Mouse (Mus musculus) skeletal muscle tissue, adult 2 months (tissue): ENCODE data around the gene Ikzf3.

Experiments used
- DNase-seq: peaks from one replicate; pipeline ENCODE4 v3.0.0-alpha.2; 2012; ENCODE audit warnings: low read depth, low spot score

The Ikzf3 gene

GRCm38 (mm10) chr11:98446562-98447474, 99.0 kb downstream of the Ikzf3 start:
- no peak for DNase-seq

- no peak for DNase-seq
Observed at GRCm38 (mm10) chr11:98446213-98446561, 99.6 kb downstream of the Ikzf3 start, which contains the start of gene Grb7. Gene Grb7 (plus strand): TSS chr11:98446394.

DNA sequence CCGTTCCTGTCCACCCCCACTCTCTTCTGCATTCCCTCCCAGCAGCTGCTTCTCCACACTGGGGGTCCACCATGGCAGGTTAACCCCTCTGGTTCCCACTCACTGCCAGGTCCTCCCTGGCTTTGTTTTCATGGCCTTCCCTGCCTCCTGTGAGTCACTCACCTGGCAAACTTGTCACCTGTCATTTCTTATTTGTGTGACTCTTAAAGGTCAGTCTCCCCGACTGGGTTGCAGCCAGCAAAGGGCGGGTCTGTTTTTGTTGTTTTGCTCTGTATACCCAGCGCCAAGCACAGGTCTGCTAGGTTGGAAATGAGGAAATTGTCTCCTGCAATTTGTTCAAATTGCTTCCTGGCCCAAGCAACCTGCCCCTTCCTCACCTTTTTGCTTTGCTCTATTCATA, 100.2 kb downstream of the Ikzf3 start:
- DNase-seq, result no peak

DNA sequence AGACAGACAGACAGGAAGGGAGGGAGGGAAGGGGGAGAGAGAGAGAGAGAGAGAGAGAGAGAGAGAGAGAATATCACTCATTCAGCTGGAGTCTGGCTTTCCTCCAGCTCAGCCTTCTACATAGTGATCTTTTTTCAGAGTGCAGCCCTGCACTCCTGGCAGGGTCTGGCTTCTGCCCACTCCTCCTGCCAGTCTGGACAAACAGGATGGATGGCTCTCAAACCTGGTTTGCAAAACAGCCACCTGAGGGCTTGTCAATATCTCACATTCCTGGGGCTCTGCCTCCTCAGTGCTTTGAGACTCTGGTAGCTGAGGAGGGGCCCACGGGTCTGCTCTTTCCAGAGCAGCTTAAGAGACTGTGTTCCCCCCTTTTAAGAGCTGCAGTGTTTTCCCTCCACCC, 100.6 kb downstream of the Ikzf3 start:
- no peak for DNase-seq

DNA sequence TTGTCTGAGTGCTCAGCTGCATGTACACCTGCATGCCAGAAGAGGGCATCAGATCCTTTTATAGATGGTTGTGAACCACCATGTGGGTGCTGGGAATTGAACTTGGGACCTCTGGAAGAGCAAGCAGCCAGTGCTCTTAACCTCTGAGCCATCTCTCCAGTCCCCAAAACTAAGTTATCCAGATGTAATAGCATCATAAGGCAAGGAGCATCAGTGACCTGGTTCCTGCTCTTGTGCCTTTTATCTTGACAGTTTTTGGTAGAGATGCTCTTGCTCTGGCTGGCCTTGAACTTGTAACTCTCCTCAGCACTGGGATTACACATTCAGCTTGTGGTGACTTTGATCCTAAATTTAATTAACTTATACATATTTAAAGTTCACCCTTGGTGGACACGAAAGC, 102.1 kb downstream of the Ikzf3 start:
- no peak for DNase-seq

GRCm38 (mm10) chr11:98438331-98439158, 107.3 kb downstream of the Ikzf3 start, which contains the start of gene Mien1:
Gene Mien1 (minus strand): TSS chr11:98438991.
- DNase-seq, result peak; percentile 89

DNA sequence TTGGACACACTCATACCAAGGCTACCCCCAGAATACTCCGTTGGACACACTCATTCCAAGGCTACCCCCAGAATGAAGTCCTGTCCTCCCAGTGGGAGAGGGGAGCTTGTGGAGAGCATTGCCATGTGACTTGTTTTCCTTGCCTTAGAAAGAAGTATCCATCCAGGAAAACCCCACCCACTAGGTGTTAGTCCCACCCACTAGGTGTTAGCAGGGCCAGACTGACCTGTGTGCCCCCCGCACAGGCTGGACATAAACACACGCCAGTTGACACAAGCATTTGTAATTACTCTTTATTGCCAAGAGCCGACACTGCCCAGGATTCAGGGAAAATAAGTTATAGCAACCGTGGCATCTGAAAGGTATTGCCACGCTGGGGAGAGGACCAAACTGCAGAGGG, 108.4 kb downstream of the Ikzf3 start:
- no peak for DNase-seq

DNA sequence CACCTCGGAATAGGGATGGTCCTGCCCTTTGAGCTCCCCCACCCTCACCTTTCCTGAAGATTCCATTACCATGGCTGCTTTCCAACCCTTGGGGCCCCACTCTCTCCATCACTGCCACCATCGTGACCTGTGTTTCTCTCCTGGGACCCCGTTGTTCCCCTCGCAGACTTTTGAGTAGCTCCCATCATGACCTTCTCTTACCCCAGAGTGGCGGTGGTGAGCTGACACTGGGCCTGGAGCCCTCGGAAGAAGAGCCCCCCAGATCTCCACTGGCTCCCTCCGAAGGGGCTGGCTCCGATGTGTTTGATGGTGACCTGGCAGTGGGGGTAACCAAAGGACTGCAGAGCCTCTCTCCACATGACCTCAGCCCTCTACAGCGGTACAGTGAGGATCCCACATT, 110.1 kb downstream of the Ikzf3 start:
- no peak for DNase-seq

DNA sequence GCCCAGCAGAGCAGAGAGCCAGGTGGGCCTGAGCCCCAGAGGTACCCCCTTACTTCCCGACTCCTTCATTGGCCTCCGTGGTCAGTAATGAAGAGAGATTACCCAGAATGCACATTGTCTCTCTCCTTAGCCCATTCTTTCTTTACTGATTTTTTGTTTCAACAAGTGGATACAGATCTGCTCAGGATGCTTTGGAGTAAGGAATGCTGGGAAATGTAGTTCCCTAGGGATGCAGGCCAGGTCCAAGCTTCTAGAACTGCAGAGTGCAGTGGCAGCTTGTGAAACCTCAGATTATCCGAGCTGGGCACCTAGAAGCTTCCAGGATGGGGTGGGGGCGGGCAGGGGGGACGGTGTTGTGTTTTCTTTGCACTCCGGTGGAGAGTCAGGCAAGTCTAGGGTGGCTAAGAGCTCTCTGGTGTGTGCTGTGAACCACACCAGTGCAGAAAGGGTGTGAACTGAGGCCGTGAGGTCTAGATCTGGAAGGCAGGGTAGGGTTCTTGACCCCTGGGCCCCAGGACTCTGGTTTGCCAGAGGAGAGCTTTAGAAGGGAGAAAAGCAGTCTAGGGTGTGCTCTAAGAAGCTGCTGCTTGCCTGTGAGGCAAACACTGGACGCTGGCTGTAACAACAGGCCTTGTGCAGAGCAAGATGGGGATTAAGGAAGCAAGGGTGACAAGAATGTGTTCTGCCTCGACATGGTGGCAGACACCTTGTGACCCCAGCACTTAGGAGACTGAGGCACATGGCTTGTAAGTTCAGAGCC, 113.9 kb downstream of the Ikzf3 start:
- no peak for DNase-seq

DNA sequence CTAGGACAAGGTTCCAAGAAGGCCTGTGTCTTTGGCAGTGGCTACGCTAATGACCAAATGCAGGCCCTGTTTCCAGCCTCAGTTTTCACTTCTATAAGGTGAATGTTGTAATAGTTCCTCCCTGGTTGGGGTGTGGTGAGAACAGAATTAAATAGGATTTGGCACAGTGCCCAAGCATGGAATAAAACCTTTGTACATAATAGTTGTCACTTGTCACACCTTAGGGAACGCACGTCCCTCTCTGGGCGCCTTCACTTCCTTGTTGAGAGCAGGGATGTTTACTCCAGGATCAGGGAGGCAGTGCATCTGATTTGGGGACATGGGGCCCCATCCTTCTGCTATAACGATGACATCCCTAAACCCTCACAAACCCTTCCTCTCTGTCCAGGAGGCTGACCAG, 117.4 kb downstream of the Ikzf3 start:
- DNase-seq, result no peak

GRCm38 (mm10) chr11:98426592-98426991, 119.2 kb downstream of the Ikzf3 start:
- no peak for DNase-seq

DNA sequence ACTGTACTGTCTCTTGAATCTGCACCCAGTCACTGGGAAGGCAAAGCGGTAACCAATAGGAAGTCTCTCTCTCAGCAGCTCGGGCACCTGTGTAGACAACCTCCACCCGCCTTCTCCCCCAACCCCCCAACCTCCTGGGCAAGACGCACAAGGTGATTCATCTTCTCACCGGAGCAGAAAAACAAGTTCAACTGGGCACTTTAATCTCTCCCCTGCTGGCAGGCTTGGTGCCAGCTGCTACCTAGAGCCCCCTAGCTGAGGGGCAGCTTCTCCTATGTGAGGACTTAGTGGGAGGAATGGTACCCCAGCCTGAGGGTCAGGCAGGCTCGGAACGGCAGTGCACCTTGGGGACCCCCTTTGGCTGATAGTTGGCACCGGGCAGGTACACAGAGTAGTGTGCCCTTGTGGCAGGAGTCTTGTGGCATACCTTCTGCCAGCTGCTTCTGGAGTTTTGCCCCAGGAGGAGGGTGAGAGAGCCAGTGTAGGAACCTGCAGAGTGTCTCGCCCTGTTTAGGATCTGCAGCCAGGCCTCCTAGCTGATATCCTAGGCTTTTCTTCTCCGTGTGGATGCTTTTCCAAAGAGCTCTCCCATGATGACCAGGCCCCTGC, 126.8 kb downstream of the Ikzf3 start:
- DNase-seq, result no peak

DNA sequence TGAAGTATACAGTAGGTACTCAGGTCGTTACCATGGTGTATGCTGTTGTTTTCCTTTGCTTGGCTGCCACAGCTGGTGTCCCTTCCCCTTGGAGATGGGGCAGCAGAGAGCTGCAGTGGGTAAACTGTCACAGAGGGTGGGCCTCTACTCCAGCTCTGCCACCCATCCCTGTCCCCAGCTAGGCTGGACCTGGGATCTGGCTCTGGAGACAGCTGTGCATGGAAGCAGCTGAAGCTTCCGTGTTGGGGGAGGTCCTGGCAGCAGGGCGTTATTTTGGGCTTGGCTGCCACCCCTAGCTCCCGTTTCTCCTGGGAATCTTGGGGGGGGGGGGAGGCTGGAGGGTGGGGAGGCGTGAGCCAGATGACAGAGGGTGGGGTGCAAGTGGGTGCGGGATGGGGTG, 127.6 kb downstream of the Ikzf3 start:
- no peak for DNase-seq

DNA sequence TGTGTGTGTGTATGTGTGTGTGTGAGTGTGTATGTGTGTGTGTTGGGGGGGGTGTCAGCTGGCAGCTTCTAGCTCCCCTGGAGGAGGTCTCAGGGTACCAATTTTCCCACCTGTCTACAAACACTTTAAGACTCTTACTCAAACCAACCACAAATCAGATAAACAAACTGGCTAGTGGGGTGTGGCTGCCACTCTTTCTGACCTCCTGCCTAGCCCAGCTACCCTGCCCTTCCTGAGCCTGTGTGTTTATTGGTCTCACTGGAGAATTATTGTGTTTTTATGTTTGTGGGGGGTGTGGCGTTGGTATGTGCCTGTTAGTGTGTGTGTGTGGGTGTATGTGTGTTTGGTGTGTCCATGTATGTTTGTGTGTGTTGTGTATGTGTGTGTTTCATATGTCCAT, 128.8 kb downstream of the Ikzf3 start:
- DNase-seq, result no peak
